Mouse (Mus musculus) heart, embryonic 11.5 days (tissue): Measurements from ENCODE around the gene Arhgap28. TPM values are rescaled to one million over a fixed set of nuclear protein-coding genes. Genes with fewer than 3 reads are reported as not detected.

Experiments used
- ATAC-seq: fragments of 200-750 bp; cut with Nextera tagmentation; replicated peaks from 2 replicates; pipeline ENCODE4 v1.8.0; 2017; ENCODE audit warnings: moderate library complexity; ENCODE audit not compliant: insufficient number of reproducible peaks, low FRiP score, low TSS enrichment
- H3K27ac ChIP-seq: fragments of 300-500 bp; sonication (generic); 2 replicates; pipeline ENCODE4 v1.5.1; 2014; ENCODE audit warnings: mild to moderate bottlenecking, low read depth, low read length
- H3K27me3 ChIP-seq: fragments of 300-500 bp; sonication (generic); 2 replicates; pipeline ENCODE4 v1.6.1; 2014; ENCODE audit warnings: mild to moderate bottlenecking, low read length, mixed read lengths; ENCODE audit not compliant: control insufficient read depth, insufficient read depth
- H3K36me3 ChIP-seq: fragments of 300-500 bp; sonication (generic); 2 replicates; pipeline ENCODE4 v1.6.1; 2014; ENCODE audit warnings: mild to moderate bottlenecking, low read length, moderate library complexity, mixed read lengths; ENCODE audit not compliant: control insufficient read depth, insufficient read depth
- H3K4me1 ChIP-seq: fragments of 300-500 bp; sonication (generic); 2 replicates; pipeline ENCODE4 v1.6.1; 2014; ENCODE audit warnings: low read length; ENCODE audit not compliant: control insufficient read depth, insufficient read depth
- H3K4me2 ChIP-seq: fragments of 300-500 bp; sonication (generic); 2 replicates; pipeline ENCODE4 v1.6.1; 2014; ENCODE audit warnings: mild to moderate bottlenecking, moderate library complexity
- H3K4me3 ChIP-seq: fragments of 300-500 bp; sonication (generic); 2 replicates; pipeline ENCODE4 v1.5.1; 2014; ENCODE audit warnings: low read depth, low read length
- H3K9ac ChIP-seq: fragments of 300-500 bp; sonication (generic); 2 replicates; pipeline ENCODE4 v1.6.1; 2014; ENCODE audit warnings: mild to moderate bottlenecking, low read depth, low read length, moderate library complexity
- H3K9me3 ChIP-seq: fragments of 300-500 bp; sonication (generic); replicated peaks from 2 replicates; pipeline ENCODE4 v1.6.1; 2016; ENCODE audit warnings: low read length; ENCODE audit not compliant: control insufficient read depth
- WGBS: fragments of 180-500 bp; shearing (Covaris S2); extraction: QIAGEN DNeasy Blood & Tissue Kit; methylation state at CpG from one replicate; pipeline ENCODE4 v1.1.7; 2014; ENCODE audit not compliant: insufficient replicate concordance; 5-methylcytosine and 5-hydroxymethylcytosine counted together
- polyA plus RNA-seq: library from polyadenylated mRNA; unstranded; fragments of >200 nt; fragmentation: Nextera tagmentation; extraction: Ambion mirVana; gene quantifications from 2 replicates; pipeline ENCODE4 v1.2.1, GENCODE M21; 2014

Gene Arhgap28
- polyA plus RNA-seq, 1 experiment from 2014 or later, result 25.9 TPM

GRCm38 (mm10) chr17:67996097-67996768, 7.7 kb downstream of the Arhgap28 start:
- Histone ChIP-seq H3K36me3 (no peaks in the 10 kb centered on the region), H3K9me3 (no peaks in the 10 kb centered on the region), H3K4me1 (peaks cover 16% of the 10 kb centered on the region), H3K4me2 (peak overlapping the region; percentile 53), H3K27ac (peak overlapping the region; percentile 54), H3K27me3 (no peaks in the 10 kb centered on the region; the same call in 1 of the 2 replicates), H3K9ac (no peak overlapping the region), H3K4me3 (0 out of 2 replicates have a peak overlapping the region, but pooled peaks have one; percentile 14)
- 6% methylated on average over 14 of the region's 14 CpGs for WGBS
- peak; percentile 37 for ATAC-seq

- H3K4me1 ChIP-seq, result peaks cover 16% of the 10 kb centered on the region
- no peaks in the 10 kb centered on the region; the same call in 1 of the 2 replicates for H3K27me3 ChIP-seq
- ATAC-seq, result no peak
- H3K4me2 ChIP-seq, result peak overlapping the region; percentile 53
- H3K9me3 ChIP-seq, result no peaks in the 10 kb centered on the region
- 0 out of 2 replicates have a peak overlapping the region, but pooled peaks have one; percentile 14 for H3K4me3 ChIP-seq
- H3K9ac ChIP-seq, result no peak overlapping the region
- H3K27ac ChIP-seq, result no peak overlapping the region
- H3K36me3 ChIP-seq, result no peaks in the 10 kb centered on the region
- WGBS, result 57% methylated on average over 2 of the region's 2 CpGs
Observed at GRCm38 (mm10) chr17:67995277-67995819, 8.6 kb downstream of the Arhgap28 start.

DNA sequence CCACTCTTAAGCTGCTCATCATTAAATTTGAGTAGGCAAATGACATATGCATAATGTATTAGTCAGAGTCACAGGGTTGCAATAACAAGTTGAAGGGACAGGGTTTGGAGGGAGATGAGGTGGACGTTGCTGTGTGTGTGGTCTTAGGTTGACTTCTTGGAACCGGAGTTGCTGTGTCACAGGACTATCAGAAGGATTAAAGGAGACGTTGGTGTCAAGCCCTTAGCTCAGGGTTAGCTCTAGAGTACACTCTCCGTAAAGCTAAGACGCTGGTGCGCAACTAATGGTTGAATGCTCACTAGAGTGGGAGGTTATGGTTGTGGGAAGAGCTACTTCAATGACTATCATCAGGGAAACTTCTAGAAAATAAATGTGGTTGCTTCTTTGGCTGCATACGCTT, 9.1 kb downstream of the Arhgap28 start:
- Histone ChIP-seq H3K27ac (no peak overlapping the region), H3K9me3 (no peaks in the 10 kb centered on the region), H3K27me3 (no peaks in the 10 kb centered on the region; the same call in 1 of the 2 replicates), H3K4me2 (no peak overlapping the region), H3K36me3 (no peaks in the 10 kb centered on the region), H3K9ac (no peak overlapping the region), H3K4me1 (peaks cover 16% of the 10 kb centered on the region), H3K4me3 (no peak overlapping the region)
- no peak for ATAC-seq
- 63% methylated on average over 7 of the region's 7 CpGs for WGBS

DNA sequence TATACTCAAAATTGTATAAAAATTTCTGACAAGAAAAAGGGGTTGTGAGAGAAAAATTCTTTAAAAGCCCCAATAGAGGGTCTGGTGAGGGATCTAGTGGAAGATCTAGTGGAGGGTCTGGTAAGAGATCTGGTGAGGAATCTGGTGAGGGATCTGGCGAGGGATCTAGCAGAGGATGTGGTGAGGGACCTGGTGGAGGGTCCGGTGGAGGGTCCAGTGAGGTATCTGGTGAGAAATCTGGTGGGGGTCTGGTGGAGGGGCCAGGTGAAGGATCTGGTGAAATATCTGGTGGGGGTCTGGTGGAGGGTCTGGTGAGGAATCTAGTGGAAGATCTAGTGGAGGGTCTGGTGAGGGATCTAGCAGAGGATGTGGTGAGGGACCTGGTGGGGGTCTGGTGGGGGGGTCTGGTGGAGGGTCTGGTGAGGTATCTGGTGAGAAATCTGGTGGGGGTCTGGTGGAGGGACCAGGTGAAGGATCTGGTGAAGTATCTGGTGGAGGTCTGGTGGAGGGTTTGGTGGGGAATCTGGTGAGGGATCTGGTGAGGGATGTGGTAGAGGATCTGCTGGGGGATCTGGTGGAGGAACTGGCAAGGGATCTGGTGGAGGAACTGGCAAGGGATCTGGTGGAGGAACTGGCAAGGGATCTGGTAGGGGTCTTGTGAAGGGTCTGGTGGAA, 10.4 kb downstream of the Arhgap28 start:
- ATAC-seq, result no peak
- no peaks in the 10 kb centered on the region for H3K9me3 ChIP-seq

GRCm38 (mm10) chr17:67989716-67990115, 14.2 kb downstream of the Arhgap28 start:
- Histone ChIP-seq H3K27ac (peak overlapping the region; percentile 75), H3K4me2 (peak overlapping the region; percentile 51), H3K9ac (no peak overlapping the region), H3K36me3 (no peaks in the 10 kb centered on the region), H3K4me1 (peaks cover 26% of the 10 kb centered on the region), H3K27me3 (no peaks in the 10 kb centered on the region; the same call in 1 of the 2 replicates), H3K4me3 (no peak overlapping the region), H3K9me3 (no peaks in the 10 kb centered on the region)
- no peak for ATAC-seq
- WGBS, result 8% methylated on average over 5 of the region's 5 CpGs

More for the DNA sequence above, 10.4 kb downstream of the Arhgap28 start:
- no peak overlapping the region for H3K9ac ChIP-seq
- peaks cover 25% of the 10 kb centered on the region for H3K4me1 ChIP-seq
- H3K4me3 ChIP-seq, result no peak overlapping the region
- 87% methylated on average over 2 of the region's 2 CpGs for WGBS
- no peak overlapping the region for H3K27ac ChIP-seq
- no peaks in the 10 kb centered on the region for H3K36me3 ChIP-seq
- H3K27me3 ChIP-seq, result no peaks in the 10 kb centered on the region; the same call in 1 of the 2 replicates
- no peak overlapping the region for H3K4me2 ChIP-seq

DNA sequence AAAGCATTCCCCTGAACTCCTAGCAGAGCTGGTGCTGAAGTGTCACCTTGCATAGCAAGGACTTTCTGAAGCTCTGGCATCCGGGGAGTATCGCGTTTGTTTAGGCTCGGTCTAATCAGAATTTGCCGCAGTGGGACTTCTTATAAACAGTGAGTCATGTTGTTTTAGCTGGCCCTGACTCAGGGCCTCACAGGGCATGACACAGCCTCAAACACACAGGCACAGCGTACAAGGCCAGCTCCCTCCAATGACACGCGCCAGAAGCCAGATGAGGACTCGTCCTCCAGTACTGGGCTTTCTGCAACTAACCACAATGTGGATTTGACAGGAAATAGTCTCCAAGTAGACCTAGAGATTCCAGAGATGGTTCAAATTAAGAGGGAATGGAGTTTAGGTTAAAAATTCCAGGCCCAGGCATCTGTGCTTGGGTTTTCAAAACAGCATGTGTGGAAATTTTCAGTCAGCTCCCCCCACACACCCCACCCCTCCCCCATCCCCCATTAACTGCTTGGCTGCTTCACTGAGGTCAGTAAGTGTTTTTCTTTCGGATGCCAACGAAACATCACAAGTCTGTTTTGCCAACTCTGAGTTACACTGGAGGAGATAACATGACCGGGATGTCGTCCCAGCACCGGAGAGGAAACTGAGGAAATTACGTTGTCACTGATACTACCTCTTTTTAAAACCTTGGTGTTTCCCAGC, 14.8 kb downstream of the Arhgap28 start:
- Histone ChIP-seq H3K27ac (peak overlapping the region; percentile 75), H3K9ac (no peak overlapping the region; the same call in 1 of the 2 replicates), H3K4me3 (no peak overlapping the region), H3K4me1 (peaks cover 26% of the 10 kb centered on the region), H3K9me3 (no peaks in the 10 kb centered on the region), H3K36me3 (no peaks in the 10 kb centered on the region), H3K4me2 (peak overlapping the region; percentile 51), H3K27me3 (no peaks in the 10 kb centered on the region; the same call in 1 of the 2 replicates)
- ATAC-seq, result peak; percentile 81
- WGBS, result 7% methylated on average over 15 of the region's 15 CpGs

DNA sequence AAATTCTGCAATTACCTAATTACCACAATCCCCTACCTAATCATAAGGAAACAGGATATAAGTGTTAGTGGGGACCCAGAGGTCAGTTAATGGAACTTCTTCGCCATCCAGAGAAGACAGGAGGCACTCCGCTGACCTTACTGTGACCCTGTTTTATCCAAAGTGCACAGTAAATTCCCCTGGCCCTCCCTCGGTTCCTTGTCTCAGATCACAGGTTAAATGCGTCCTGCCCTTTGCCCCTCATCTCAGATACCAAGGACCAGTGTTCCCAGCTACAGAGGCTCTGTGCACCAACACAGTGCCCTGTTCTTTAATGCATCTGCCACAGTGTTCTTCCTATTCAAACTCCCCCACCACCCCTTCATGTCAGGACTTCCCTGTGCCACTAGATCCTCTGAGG, 18.4 kb downstream of the Arhgap28 start:
- no peaks in the 10 kb centered on the region for H3K36me3 ChIP-seq
- H3K9me3 ChIP-seq, result no peaks in the 10 kb centered on the region
- no peak overlapping the region for H3K27ac ChIP-seq
- peaks cover 26% of the 10 kb centered on the region for H3K4me1 ChIP-seq
- H3K4me2 ChIP-seq, result no peak overlapping the region
- H3K9ac ChIP-seq, result no peak overlapping the region
- no peaks in the 10 kb centered on the region for H3K27me3 ChIP-seq
- 10% methylated on average over 4 of the region's 4 CpGs for WGBS
- H3K4me3 ChIP-seq, result no peak overlapping the region
- no peak for ATAC-seq

DNA sequence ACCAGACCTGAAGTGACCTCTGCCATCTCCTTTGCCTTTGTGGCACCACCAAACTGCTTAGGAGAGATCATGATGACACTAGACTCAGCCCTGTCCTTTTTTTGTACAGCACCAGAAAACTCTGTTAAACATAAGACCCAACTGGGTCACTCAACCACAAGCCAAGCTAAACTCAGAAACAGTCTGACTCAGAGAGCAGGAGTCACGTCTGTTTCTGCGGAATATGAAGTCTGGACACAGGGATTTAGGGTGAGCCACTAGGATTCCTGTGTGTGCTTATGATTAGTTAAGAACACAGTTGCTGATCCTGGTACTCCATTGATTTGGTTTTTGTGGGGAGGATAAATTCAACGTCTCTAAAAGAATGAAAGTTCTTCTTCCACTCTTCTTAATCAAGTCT, 23.3 kb downstream of the Arhgap28 start:
- 78% methylated on average over 3 of the region's 3 CpGs for WGBS
- Histone ChIP-seq H3K4me3 (no peak overlapping the region), H3K4me1 (peaks cover 18% of the 10 kb centered on the region), H3K27ac (no peak overlapping the region), H3K27me3 (no peaks in the 10 kb centered on the region), H3K9ac (no peak overlapping the region), H3K36me3 (no peaks in the 10 kb centered on the region), H3K4me2 (no peak overlapping the region), H3K9me3 (no peaks in the 10 kb centered on the region)
- ATAC-seq, result no peak
